7 mouse cellular contexts compared by ENCODE assay signal in the genomic region with DNA sequence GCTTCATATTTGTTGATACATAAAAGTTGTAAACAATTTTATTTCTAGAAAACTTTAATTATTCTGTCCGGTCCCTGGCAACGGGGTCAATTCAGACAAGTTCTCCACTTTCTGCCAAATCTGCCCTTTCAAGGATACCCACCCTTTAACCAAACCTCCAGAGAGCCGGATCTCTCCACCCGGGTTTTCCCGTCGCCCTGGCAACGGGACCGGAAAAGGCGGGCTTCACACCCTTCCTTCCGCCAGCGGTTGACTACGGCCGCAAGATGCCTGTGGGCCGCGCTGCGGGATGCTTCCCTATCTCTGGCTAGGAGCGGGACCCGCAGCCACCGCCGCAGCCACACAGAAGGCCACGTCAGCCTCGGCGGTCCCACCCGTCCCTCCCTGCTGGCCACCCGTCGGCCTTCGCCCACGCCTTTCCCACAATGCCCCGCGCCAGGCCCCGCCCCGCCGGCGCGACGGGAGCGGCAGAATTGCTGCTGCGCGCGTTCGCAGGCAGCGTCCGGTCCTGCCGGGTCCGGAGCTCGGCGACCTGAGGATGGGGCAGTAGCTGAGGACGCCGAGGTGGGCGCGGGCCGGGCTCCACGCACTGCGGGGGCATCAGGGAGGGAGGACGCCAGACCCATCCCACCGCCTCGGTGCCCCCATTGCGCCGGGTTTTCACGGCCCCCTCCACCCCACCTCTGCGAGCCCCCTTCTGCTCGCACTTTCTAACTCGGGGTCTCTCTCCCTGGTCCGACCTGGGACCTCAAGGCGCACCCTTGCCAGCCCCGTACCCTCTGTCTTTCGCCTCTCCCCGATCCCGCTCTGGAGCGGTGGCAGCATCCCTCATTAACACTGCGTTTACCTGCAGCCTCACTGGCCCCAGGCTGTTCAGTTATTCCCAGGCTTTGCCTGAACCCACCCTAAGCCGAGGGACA. TPM values are rescaled to one million over a fixed set of nuclear protein-coding genes. Genes with fewer than 3 reads are reported as not detected.
DNase-seq lines count a peak whose midpoint lies in the region; ATAC-seq lines count a peak whose summit lies in the region.

A gene (plus strand): TSS at position 225 of the 920 bp plus-strand sequence.

- no peaks in the 10 kb centered on the region for H3K27me3 ChIP-seq in embryonic facial prominence, embryonic 11.5 days (ENCODE audit: control insufficient read depth, insufficient read depth, low read length)
- no peaks in the 10 kb centered on the region for H3K27me3 ChIP-seq in limb, embryonic 10.5 days (ENCODE audit: low read depth, poor library complexity, severe bottlenecking)
- H3K27me3 ChIP-seq in midbrain, embryonic 13.5 days = 0 out of 2 replicates have a peak, but pooled peaks cover 3% of the 10 kb centered on the region

- H3K4me1 ChIP-seq in embryonic facial prominence, embryonic 11.5 days (ENCODE audit: control insufficient read depth, insufficient read depth, low read length) = no peaks in the 10 kb centered on the region
- H3K4me1 ChIP-seq in limb, embryonic 10.5 days = peaks cover 15% of the 10 kb centered on the region; the same call in 1 of the 2 replicates
- peaks cover 18% of the 10 kb centered on the region for H3K4me1 ChIP-seq in midbrain, embryonic 13.5 days (replicated peaks)

- peak; percentile 95 for ATAC-seq in embryonic facial prominence, embryonic 11.5 days (replicated peaks; ENCODE audit: insufficient number of reproducible peaks, low FRiP score, low TSS enrichment, low read depth)
- peak; percentile 86 for ATAC-seq in granulocyte monocyte progenitor cell, adult 5-6 weeks (replicated peaks; ENCODE audit: poor library complexity, severe bottlenecking)
- peak; percentile 99 for ATAC-seq in midbrain, embryonic 13.5 days

- WGBS in embryonic facial prominence, embryonic 11.5 days = under 1% methylated on average over 58 of the region's 72 CpGs
- WGBS in limb, embryonic 10.5 days = under 1% methylated on average over 70 of the region's 72 CpGs
- under 1% methylated on average over 67 of the region's 72 CpGs for WGBS in midbrain, embryonic 13.5 days

- no peaks in the 10 kb centered on the region for H3K9me3 ChIP-seq in embryonic facial prominence, embryonic 11.5 days (replicated peaks; ENCODE audit: control insufficient read depth, low read length)
- H3K9me3 ChIP-seq in limb, embryonic 10.5 days (replicated peaks) = no peaks in the 10 kb centered on the region
- no peaks in the 10 kb centered on the region for H3K9me3 ChIP-seq in midbrain, embryonic 13.5 days

- peak within 1 kb of the TSS; percentile 50 for H3K4me2 ChIP-seq in embryonic facial prominence, embryonic 11.5 days (ENCODE audit: low read depth, low read length)
- H3K4me2 ChIP-seq in midbrain, embryonic 13.5 days (replicated peaks) = peak within 1 kb of the TSS; percentile 68

- peak within 1 kb of the TSS; percentile 97 for H3K27ac ChIP-seq in embryonic facial prominence, embryonic 11.5 days (replicated peaks; ENCODE audit: low read depth, low read length)
- H3K27ac ChIP-seq in limb, embryonic 10.5 days = peak within 1 kb of the TSS; percentile 98
- peak within 1 kb of the TSS; percentile 97 for H3K27ac ChIP-seq in midbrain, embryonic 13.5 days

- peak within 1 kb of the TSS; percentile 93 for H3K4me3 ChIP-seq in embryonic facial prominence, embryonic 11.5 days (ENCODE audit: low read depth, low read length)
- H3K4me3 ChIP-seq in limb, embryonic 10.5 days = peak within 1 kb of the TSS; percentile 78
- peak within 1 kb of the TSS; percentile 85 for H3K4me3 ChIP-seq in midbrain, embryonic 13.5 days (replicated peaks)

- DNase-seq in adrenal gland, postnatal 14 days = peak; percentile 96
- peak; percentile 91 for DNase-seq in embryonic facial prominence, embryonic 11.5 days (ENCODE audit: low spot score)
- DNase-seq in kidney, adult 11 months = peak; percentile 89
- DNase-seq in limb, embryonic 10.5 days (ENCODE audit: low spot score) = peak; percentile 94
- peak; percentile 86 for DNase-seq in spleen, adult 12 weeks (ENCODE audit: low spot score)

- no peaks in the 10 kb centered on the region for H3K36me3 ChIP-seq in embryonic facial prominence, embryonic 11.5 days (replicated peaks; ENCODE audit: control insufficient read depth, insufficient read depth, low read depth, low read length)
- peaks cover 33% of the 10 kb centered on the region for H3K36me3 ChIP-seq in limb, embryonic 10.5 days
- H3K36me3 ChIP-seq in midbrain, embryonic 13.5 days = peaks cover 6% of the 10 kb centered on the region

- peak within 1 kb of the TSS; percentile 96 for H3K9ac ChIP-seq in embryonic facial prominence, embryonic 11.5 days (replicated peaks; ENCODE audit: low read length)
- peak within 1 kb of the TSS; percentile 89 for H3K9ac ChIP-seq in midbrain, embryonic 13.5 days (replicated peaks)

RNA-seq across cellular contexts. Expression of the gene that starts here (rescaled TPM):
- 43.0 and 48.3 TPM in 2 replicates for total RNA-seq in adrenal gland, postnatal 14 days (2021)
- 106 and 114 TPM in 2 replicates for polyA plus RNA-seq in embryonic facial prominence, embryonic 11.5 days (2014; fragmentation: Nextera tagmentation; extraction: Ambion mirVana)
- total RNA-seq in granulocyte monocyte progenitor cell, adult 5-6 weeks (2014; fragmentation: Nextera tagmentation) = 74.0 and 80.3 TPM in 2 replicates
- total RNA-seq in granulocyte monocyte progenitor cell, adult 5-6 weeks (2017) = 129 and 136 TPM in 2 replicates
- polyA plus RNA-seq in limb, embryonic 10.5 days (2016; fragmentation: Nextera tagmentation; extraction: Ambion mirVana) = 81.6 and 93.8 TPM in 2 replicates
- polyA plus RNA-seq in midbrain, embryonic 13.5 days (2015; fragmentation: Nextera tagmentation; extraction: Ambion mirVana) = 65.0 and 68.5 TPM in 2 replicates

Comparison
In these comparisons a context has a peak if more than half of its experiments do, and no peak if none do; other contexts are left out.
1. Peak in every context shown above with its lines: DNase-seq, ATAC-seq, H3K4me3 ChIP-seq and H3K27ac ChIP-seq.